Mouse (Mus musculus): ENCODE measurements at regions not wholly inside any gene's neighbourhood (a gene's known extent, or its start where the extent isn't known, plus 50 kb on each side); places are given as distances from the start of the nearest gene placed in this dataset.
"Not testable (repeated sequence)": the region's sequence is repeated elsewhere in the genome, so short reads cannot be mapped to it uniquely, and the experiment has no call there.

DNA sequence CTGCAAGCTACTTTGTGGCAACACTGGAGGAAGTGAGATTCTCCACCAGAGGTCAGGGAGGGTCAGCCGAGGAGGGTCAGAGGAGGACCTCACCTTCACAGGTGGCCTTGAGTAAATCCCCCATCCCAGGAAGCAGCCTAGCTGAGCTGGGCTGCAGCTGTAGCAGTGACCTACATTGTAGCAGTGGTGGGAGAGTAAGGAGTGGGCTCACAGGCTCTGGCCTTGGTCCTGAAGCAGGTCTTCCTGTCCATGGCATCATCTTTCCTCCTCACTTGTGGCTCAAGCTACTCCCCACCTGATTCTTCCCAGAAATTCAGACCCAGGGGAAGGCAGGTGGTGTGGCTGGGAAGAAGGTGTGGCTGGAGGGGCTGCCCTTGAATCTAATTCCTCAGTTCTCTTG lies 84.3 kb downstream of the 1810013L24Rik start:
- not testable (repeated sequence) for H3K9me3 ChIP-seq (ENCODE audit: control insufficient read depth, low read length); H3K9ac ChIP-seq (ENCODE audit: low read depth, low read length); H3K4me2 ChIP-seq (ENCODE audit: low read depth, low read length); ATAC-seq; H3K27me3 ChIP-seq (replicated peaks; ENCODE audit: control insufficient read depth, insufficient read depth, low read length); H3K4me3 ChIP-seq (ENCODE audit: low read length); H3K36me3 ChIP-seq (ENCODE audit: control insufficient read depth, insufficient read depth, low read length); H3K27ac ChIP-seq (ENCODE audit: low read length); H3K4me1 ChIP-seq (ENCODE audit: control insufficient read depth, insufficient read depth, low read length)
- WGBS = 33% methylated on average over 1 of the region's 1 CpGs

DNA sequence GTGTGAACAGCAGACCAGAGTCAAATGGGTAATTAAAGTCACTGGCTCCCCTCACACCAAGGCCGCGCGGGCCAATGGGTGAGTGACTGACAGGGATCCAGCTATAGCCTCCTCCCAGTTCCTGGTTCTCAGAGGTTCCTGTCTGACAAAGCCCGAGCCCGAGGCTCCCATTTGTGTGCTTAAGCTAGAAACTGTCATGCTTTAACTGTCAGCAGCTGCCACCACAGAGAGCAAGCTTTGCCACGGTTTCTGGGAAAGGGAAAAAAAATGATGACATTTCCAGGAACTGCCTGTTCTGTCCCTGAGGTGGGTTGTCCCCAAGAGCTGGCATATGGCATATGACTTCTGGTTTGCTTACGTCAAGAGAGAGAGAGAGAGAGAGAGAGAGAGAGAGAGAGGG lies 86.2 kb downstream of the 1810013L24Rik start:
- H3K27me3 ChIP-seq (replicated peaks; ENCODE audit: control insufficient read depth, insufficient read depth, low read length) = no peaks in the 10 kb centered on the region

DNA sequence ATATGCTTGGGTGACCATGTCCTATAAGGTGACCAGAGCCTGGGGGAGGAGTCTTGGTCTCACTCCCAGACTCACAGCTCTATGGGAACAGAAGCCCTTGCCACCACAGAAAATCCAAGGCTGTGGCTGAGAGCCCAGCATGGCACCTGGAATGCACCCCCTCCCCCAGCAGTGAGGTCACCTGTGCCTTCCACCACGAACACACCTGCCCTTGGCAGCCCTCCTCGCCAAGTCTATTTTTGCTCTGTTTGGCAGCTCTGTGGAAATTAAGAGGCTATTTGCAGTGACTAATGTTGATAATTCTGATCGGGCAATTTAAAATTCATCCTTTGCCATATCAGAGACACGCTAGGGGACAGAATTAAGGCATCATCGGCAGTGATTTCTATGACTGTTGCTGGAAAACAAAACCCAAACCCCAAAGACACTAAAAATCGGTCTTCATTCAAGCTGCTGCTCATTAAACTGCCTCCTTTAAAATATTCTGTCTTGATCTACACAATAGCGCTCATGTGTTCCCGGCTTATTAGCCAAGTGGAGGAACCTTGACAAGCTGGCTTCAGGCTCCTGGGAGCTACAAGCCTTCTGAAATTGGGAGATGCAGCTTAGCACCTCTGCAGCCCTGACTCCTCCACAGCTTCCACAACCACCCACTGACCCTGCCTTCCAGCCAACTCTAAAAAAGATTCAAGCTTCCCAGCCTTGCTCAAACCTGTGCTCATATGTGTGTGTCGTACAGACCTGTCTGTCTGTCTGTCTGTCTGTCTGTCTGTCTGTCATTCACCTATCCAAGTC lies 89.0 kb downstream of the 1810013L24Rik start:
- no peaks in the 10 kb centered on the region for H3K4me1 ChIP-seq (ENCODE audit: control insufficient read depth, insufficient read depth, low read length)
- H3K9me3 ChIP-seq (ENCODE audit: control insufficient read depth, low read length) = no peaks in the 10 kb centered on the region
- no peaks in the 10 kb centered on the region for H3K36me3 ChIP-seq (ENCODE audit: control insufficient read depth, insufficient read depth, low read length)
- WGBS = 87% methylated on average over 9 of the region's 9 CpGs
- H3K4me2 ChIP-seq (ENCODE audit: low read depth, low read length) = no peak overlapping the region
- H3K27me3 ChIP-seq (replicated peaks; ENCODE audit: control insufficient read depth, insufficient read depth, low read length) = no peaks in the 10 kb centered on the region
- no peak overlapping the region for H3K9ac ChIP-seq (ENCODE audit: low read depth, low read length)
- H3K4me3 ChIP-seq (ENCODE audit: low read length) = no peak overlapping the region
- H3K27ac ChIP-seq (ENCODE audit: low read length) = no peak overlapping the region
- ATAC-seq = no peak

More for the DNA sequence above, 86.2 kb downstream of the 1810013L24Rik start:
- H3K4me3 ChIP-seq (ENCODE audit: low read length) = no peak overlapping the region
- no peak overlapping the region for H3K4me2 ChIP-seq (ENCODE audit: low read depth, low read length)
- no peaks in the 10 kb centered on the region for H3K4me1 ChIP-seq (ENCODE audit: control insufficient read depth, insufficient read depth, low read length)
- 44% methylated on average over 7 of the region's 7 CpGs for WGBS
- H3K27ac ChIP-seq (ENCODE audit: low read length) = no peak overlapping the region
- ATAC-seq = no peak
- H3K9me3 ChIP-seq (ENCODE audit: control insufficient read depth, low read length) = no peaks in the 10 kb centered on the region
- no peaks in the 10 kb centered on the region for H3K36me3 ChIP-seq (ENCODE audit: control insufficient read depth, insufficient read depth, low read length)
- H3K9ac ChIP-seq (ENCODE audit: low read depth, low read length) = no peak overlapping the region

DNA sequence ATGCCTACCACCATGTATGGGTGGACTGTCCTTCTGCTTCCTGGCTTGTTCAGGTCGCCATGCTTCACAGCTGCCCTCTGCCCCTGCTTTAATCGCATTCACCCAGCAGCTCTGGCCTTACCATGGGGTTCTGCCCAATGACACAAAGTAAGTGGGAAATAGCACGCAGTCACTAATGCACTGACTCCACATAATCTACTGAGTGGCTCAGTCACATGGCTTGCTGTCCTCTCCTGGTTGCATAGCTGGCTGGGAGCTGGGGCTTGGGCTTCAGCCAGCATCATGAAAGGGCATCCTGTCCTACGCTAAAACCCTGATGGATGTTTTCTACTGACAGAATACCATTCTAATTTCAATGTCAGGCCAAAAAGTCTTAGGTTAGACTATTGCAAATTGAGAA lies 94.8 kb downstream of the 1810013L24Rik start:
- WGBS = 83% methylated on average over 4 of the region's 4 CpGs
- Histone ChIP-seq H3K4me3 (ENCODE audit: low read length) (no peak overlapping the region), H3K9ac (ENCODE audit: low read depth, low read length) (no peak overlapping the region), H3K27me3 (replicated peaks; ENCODE audit: control insufficient read depth, insufficient read depth, low read length) (no peaks in the 10 kb centered on the region), H3K4me2 (ENCODE audit: low read depth, low read length) (no peak overlapping the region), H3K36me3 (ENCODE audit: control insufficient read depth, insufficient read depth, low read length) (no peaks in the 10 kb centered on the region), H3K4me1 (ENCODE audit: control insufficient read depth, insufficient read depth, low read length) (no peaks in the 10 kb centered on the region), H3K27ac (ENCODE audit: low read length) (no peak overlapping the region), H3K9me3 (ENCODE audit: control insufficient read depth, low read length) (no peaks in the 10 kb centered on the region)
- ATAC-seq = no peak

GRCm38 (mm10) chr16:8931961-8932360 lies 102.1 kb downstream of the 1810013L24Rik start:
- no peak for ATAC-seq
- no peak overlapping the region for H3K4me2 ChIP-seq (ENCODE audit: low read depth, low read length)
- no peak overlapping the region for H3K27ac ChIP-seq (ENCODE audit: low read length)
- no peaks in the 10 kb centered on the region for H3K9me3 ChIP-seq (ENCODE audit: control insufficient read depth, low read length)
- H3K27me3 ChIP-seq (replicated peaks; ENCODE audit: control insufficient read depth, insufficient read depth, low read length) = no peaks in the 10 kb centered on the region
- no peak overlapping the region for H3K9ac ChIP-seq (ENCODE audit: low read depth, low read length)
- no peaks in the 10 kb centered on the region for H3K4me1 ChIP-seq (ENCODE audit: control insufficient read depth, insufficient read depth, low read length)
- H3K4me3 ChIP-seq (ENCODE audit: low read length) = no peak overlapping the region
- no peaks in the 10 kb centered on the region for H3K36me3 ChIP-seq (ENCODE audit: control insufficient read depth, insufficient read depth, low read length)

- H3K36me3 ChIP-seq (ENCODE audit: control insufficient read depth, insufficient read depth, low read length) = no peaks in the 10 kb centered on the region
Measured at GRCm38 (mm10) chr16:8933121-8933520, 103.2 kb downstream of the 1810013L24Rik start.

DNA sequence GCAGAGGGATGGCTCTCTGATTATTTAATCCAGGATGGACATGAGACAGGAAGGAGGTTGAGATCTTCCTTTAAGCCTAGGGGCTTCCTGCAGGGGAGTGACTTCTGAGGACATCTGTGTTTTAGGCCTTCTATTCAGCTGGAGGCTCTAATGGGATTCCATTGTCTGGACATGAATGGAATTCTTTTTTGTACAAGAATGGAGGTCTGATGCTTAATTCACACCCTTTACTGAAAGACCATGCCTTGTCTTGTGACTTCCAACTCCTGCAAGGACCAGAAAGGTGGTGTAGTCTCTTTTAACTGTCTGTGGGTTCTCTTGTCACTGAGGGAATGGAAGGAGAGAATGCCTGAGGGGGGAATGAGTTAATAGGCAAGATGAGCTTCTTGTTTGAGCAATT lies 106.5 kb downstream of the 1810013L24Rik start:
- Histone ChIP-seq H3K27me3 (replicated peaks; ENCODE audit: control insufficient read depth, insufficient read depth, low read length) (no peaks in the 10 kb centered on the region), H3K36me3 (ENCODE audit: control insufficient read depth, insufficient read depth, low read length) (no peaks in the 10 kb centered on the region), H3K27ac (ENCODE audit: low read length) (no peak overlapping the region), H3K9me3 (ENCODE audit: control insufficient read depth, low read length) (no peaks in the 10 kb centered on the region), H3K4me2 (ENCODE audit: low read depth, low read length) (no peak overlapping the region), H3K4me1 (ENCODE audit: control insufficient read depth, insufficient read depth, low read length) (no peaks in the 10 kb centered on the region), H3K9ac (ENCODE audit: low read depth, low read length) (no peak overlapping the region), H3K4me3 (ENCODE audit: low read length) (no peak overlapping the region)
- no peak for ATAC-seq

More at GRCm38 (mm10) chr16:8933121-8933520, 103.2 kb downstream of the 1810013L24Rik start:
- Histone ChIP-seq H3K9me3 (ENCODE audit: control insufficient read depth, low read length) (no peaks in the 10 kb centered on the region), H3K4me1 (ENCODE audit: control insufficient read depth, insufficient read depth, low read length) (no peaks in the 10 kb centered on the region), H3K27ac (ENCODE audit: low read length) (no peak overlapping the region), H3K4me2 (ENCODE audit: low read depth, low read length) (no peak overlapping the region), H3K9ac (ENCODE audit: low read depth, low read length) (no peak overlapping the region), H3K27me3 (replicated peaks; ENCODE audit: control insufficient read depth, insufficient read depth, low read length) (no peaks in the 10 kb centered on the region), H3K4me3 (ENCODE audit: low read length) (no peak overlapping the region)
- no peak for ATAC-seq
- WGBS = 89% methylated on average over 3 of the region's 3 CpGs

GRCm38 (mm10) chr16:8938516-8938915 lies 108.6 kb downstream of the 1810013L24Rik start:
- Histone ChIP-seq H3K4me1 (ENCODE audit: control insufficient read depth, insufficient read depth, low read length) (no peaks in the 10 kb centered on the region), H3K4me3 (ENCODE audit: low read length) (no peak overlapping the region), H3K4me2 (ENCODE audit: low read depth, low read length) (no peak overlapping the region), H3K27ac (ENCODE audit: low read length) (no peak overlapping the region), H3K9ac (ENCODE audit: low read depth, low read length) (no peak overlapping the region), H3K9me3 (ENCODE audit: control insufficient read depth, low read length) (no peaks in the 10 kb centered on the region), H3K27me3 (replicated peaks; ENCODE audit: control insufficient read depth, insufficient read depth, low read length) (no peaks in the 10 kb centered on the region), H3K36me3 (ENCODE audit: control insufficient read depth, insufficient read depth, low read length) (no peaks in the 10 kb centered on the region)
- WGBS = 43% methylated on average over 5 of the region's 5 CpGs
- no peak for ATAC-seq

DNA sequence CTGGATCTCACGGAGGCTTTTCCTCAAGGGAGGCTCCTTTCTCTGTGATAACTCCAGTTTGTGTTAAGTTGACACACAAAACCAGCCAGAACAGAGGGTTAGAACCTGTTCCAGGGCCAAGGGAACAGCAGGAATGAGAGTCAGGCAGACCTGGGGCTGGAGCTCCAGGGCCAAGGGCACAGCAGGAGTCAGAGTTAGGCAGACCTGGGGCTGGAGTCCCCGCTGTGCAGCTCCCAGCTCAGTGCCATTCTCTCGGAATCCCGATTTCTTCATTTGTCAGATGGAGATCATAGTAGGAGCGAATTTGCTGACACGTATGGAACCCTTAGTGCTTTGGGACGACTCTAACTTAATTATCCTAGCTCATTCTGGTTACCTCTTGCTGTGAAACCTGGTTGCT lies 109.2 kb downstream of the 1810013L24Rik start:
- no peak for ATAC-seq
- H3K9me3 ChIP-seq (ENCODE audit: control insufficient read depth, low read length) = no peaks in the 10 kb centered on the region
- no peak overlapping the region for H3K4me2 ChIP-seq (ENCODE audit: low read depth, low read length)
- no peaks in the 10 kb centered on the region for H3K4me1 ChIP-seq (ENCODE audit: control insufficient read depth, insufficient read depth, low read length)
- no peak overlapping the region for H3K4me3 ChIP-seq (ENCODE audit: low read length)
- 54% methylated on average over 7 of the region's 7 CpGs for WGBS
- no peaks in the 10 kb centered on the region for H3K36me3 ChIP-seq (ENCODE audit: control insufficient read depth, insufficient read depth, low read length)
- H3K27me3 ChIP-seq (replicated peaks; ENCODE audit: control insufficient read depth, insufficient read depth, low read length) = no peaks in the 10 kb centered on the region
- no peak overlapping the region for H3K27ac ChIP-seq (ENCODE audit: low read length)
- H3K9ac ChIP-seq (ENCODE audit: low read depth, low read length) = no peak overlapping the region
